Mouse (Mus musculus) ES-E14 (cell line): ENCODE data around the gene Eif4ebp2.

ENCODE experiments used
- CHD2 ChIP-seq: IDR thresholded peaks from 2 replicates; pipeline ENCODE4 v1.6.1; 2014; ENCODE audit warnings: mild to moderate bottlenecking, low read depth, low read length, inconsistent platforms
- HCFC1 ChIP-seq: IDR thresholded peaks from 2 replicates; pipeline ENCODE4 v1.6.1; 2012; ENCODE audit warnings: low read length, inconsistent platforms, borderline replicate concordance; ENCODE audit not compliant: insufficient read depth
- MAFK ChIP-seq: IDR thresholded peaks from 2 replicates; pipeline ENCODE4 v1.6.1; 2014; ENCODE audit warnings: mild to moderate bottlenecking, low read depth, low read length, inconsistent platforms; ENCODE audit not compliant: insufficient read depth
- ZC3H11A ChIP-seq: IDR thresholded peaks from 2 replicates; pipeline ENCODE4 v1.6.1; 2012; ENCODE audit warnings: low read depth, mild to moderate bottlenecking, inconsistent platforms, low read length, borderline replicate concordance
- ZNF384 ChIP-seq: IDR thresholded peaks from 2 replicates; pipeline ENCODE4 v1.6.1; 2012; ENCODE audit warnings: low read depth, low read length, inconsistent platforms

GRCm38 (mm10) chr10:61475594-61476439, 23.4 kb upstream of the Eif4ebp2 start, which contains the start of gene Lrrc20:
- TF ChIP-seq HCFC1 = no peak
- TF ChIP-seq MAFK = no peak
- no peak for TF ChIP-seq ZNF384
- TF ChIP-seq CHD2 = no peak
- TF ChIP-seq ZC3H11A = no peak
